Mouse (Mus musculus) fibroblast of lung, adult 2 months (primary cell): ENCODE data around the gene Dtnb.
"Not testable (repeated sequence)": the region's sequence is repeated elsewhere in the genome, so short reads cannot be mapped to it uniquely, and the experiment has no call there.

Source experiments
- DNase-seq: peaks from one replicate; pipeline ENCODE4 v3.0.0-alpha.2; 2011; ENCODE audit warnings: low read depth

Gene Dtnb

DNA sequence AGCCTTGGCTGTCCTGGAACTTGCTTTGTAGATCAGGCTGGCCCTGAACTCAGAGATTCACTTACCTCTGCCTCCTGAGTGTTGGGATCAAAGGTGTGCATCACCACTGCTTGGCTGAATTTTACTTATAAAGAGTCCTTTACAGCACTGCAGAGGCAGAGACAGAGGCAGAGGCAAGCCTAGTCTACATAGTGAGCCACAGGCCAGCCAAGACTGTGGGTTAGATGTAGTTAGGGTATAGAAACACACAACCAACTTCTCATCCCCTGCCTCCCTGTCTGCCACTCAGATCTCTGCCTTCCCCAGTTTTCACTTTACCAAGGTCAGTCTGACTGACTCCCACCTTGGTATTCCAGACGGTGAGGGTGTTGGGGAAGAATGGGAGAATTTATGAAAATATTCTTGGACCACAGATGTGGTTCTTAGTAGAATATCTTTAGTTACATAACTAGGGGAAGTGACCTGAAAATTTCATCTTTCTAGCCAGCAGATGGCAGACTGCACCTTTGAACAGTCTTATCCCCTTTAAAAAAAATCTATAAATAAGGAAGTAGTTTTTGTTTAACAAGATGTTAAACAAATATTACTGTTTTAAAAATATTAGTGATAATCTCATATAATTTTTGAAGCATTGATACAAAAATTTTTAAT is 88.9 kb downstream of the Dtnb start:
- DNase-seq = peak; percentile 47

DNA sequence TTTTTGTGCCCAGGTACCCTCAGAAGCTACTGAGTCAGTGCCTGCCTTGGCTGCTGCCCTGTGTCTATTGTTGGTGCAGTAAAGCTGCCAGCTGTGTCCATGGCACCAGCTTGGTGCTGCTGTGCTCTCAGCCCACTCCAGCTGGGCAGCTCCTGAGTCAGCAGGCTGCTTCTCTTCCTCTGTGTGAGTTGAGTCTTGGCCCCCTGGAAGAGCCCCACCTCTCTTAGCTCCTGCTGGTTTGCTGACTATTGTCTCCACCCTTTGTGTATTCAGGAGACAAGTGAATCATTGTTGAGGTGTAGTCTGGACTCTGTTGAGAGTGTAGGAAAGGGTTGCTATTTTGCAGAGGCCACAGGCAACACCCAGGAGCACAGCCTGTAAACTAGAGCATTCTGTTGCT is 90.5 kb downstream of the Dtnb start:
- DNase-seq = peak; percentile 43

DNA sequence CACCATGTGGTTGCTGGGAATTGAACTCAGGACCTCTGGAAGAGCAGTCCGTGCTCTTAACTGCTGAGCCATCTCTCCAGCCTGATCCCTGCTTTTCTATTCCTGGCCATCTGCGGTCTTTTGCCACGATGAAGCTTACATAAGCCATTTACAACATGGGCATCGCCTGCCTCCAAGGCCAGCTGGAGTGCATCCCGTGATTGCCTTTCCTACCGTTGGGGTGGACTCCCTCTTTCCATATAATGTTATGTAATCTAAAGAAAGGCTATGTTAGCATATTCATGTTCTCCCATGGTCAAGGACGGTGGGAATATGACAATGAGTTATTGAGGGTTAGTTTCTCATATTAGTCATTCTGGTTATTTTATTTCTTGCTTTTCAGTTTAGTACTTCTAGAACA is 91.2 kb downstream of the Dtnb start:
- DNase-seq = no peak

DNA sequence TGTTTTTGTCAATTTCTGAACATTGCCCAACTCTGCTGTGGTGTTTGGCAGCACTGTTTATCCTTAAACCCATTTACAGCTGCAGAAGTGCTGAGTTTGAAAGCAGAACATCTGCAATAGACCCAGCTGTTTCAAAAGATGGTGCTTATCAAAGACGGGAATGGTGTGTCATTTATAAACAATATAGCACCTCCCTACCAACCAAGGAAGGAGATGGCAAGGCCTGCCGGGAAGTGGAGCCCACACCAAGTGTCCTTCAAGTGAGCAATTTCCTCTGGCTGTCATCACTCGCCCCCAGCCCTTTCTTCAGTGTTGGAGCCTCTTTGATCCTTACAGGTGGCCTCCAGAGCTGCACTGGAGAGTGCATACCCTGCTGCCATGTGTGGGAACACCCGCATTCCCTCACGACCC is 97.8 kb downstream of the Dtnb start:
- DNase-seq = no peak

DNA sequence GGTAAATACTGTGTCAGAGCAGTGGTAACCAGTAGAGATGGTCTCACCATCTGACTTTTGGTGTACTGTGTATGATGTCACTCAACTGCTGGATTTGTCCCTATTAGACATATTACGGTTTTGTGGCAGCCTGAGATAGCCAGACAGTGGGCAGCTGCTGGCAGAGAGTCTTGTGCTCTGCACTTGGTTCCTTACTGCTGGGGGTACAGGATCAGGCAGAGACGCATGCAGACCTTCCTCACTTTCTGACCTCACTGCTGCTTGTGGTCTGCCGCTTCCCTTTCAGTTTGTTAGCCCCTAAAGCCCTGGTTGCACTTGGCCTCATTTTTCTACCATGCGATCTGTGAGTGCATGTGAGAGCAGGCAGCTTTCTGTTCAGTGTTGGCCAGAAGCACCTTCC is 98.9 kb downstream of the Dtnb start:
- DNase-seq = no peak

- DNase-seq = no peak
These were observed 100.6 kb downstream of the Dtnb start for GRCm38 (mm10) chr12:3672786-3673185.

GRCm38 (mm10) chr12:3673886-3674285 is 101.7 kb downstream of the Dtnb start:
- DNase-seq = no peak

DNA sequence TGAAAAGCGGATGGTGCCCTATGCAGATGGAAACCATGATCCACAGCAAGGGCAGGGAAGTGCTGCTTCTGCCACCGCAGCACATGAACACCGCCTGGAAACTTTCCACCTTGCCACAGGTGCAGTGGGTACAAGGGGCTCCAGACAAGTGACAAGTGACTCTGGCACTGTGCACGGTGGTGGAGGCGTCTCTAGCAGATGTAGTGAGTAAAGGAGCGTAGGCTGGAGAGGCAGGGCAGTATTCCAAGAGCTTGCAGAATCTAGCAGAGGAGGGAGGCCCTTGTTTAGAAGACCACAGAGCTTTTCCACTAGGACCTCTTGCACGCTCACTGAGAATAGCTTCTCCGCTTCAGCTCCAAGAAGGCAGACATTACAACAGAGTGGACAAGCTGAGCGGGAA is 102.7 kb downstream of the Dtnb start:
- DNase-seq = no peak

GRCm38 (mm10) chr12:3680721-3681120 is 108.5 kb downstream of the Dtnb start:
- DNase-seq = no peak

GRCm38 (mm10) chr12:3683041-3683440 is 110.9 kb downstream of the Dtnb start:
- no peak for DNase-seq

- no peak for DNase-seq
These were observed 114.3 kb downstream of the Dtnb start for GRCm38 (mm10) chr12:3686419-3686940.

GRCm38 (mm10) chr12:3690926-3691529 is 118.8 kb downstream of the Dtnb start:
- DNase-seq = not testable (repeated sequence)

DNA sequence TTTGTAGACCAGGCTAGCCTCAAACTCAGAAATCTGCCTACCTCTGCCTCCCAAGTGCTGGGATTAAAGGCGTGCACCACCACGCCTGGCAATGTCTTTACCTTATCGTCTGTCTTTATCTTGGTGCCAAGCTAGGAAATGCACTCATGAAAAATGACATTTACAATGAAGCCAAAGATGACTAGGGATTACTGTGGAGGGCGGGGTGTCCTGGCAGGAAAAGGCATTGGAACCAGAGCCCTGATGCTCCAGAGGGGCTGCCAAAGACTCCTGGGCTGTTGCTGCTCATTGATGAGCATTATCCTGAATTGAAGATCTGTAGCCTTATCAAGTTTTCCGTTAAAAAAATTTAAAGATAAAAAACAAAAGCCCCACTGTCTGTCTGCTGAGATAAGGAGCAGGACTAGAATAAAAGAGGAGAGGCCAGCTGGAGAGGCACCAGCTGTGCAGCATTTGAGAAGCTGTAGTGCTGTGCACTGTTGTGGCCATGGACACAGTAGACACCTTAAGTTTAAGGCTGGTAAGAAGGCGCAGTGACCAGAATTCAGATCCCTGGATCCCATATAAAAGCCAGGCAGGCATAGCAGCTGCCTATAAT is 120.7 kb downstream of the Dtnb start:
- no peak for DNase-seq

DNA sequence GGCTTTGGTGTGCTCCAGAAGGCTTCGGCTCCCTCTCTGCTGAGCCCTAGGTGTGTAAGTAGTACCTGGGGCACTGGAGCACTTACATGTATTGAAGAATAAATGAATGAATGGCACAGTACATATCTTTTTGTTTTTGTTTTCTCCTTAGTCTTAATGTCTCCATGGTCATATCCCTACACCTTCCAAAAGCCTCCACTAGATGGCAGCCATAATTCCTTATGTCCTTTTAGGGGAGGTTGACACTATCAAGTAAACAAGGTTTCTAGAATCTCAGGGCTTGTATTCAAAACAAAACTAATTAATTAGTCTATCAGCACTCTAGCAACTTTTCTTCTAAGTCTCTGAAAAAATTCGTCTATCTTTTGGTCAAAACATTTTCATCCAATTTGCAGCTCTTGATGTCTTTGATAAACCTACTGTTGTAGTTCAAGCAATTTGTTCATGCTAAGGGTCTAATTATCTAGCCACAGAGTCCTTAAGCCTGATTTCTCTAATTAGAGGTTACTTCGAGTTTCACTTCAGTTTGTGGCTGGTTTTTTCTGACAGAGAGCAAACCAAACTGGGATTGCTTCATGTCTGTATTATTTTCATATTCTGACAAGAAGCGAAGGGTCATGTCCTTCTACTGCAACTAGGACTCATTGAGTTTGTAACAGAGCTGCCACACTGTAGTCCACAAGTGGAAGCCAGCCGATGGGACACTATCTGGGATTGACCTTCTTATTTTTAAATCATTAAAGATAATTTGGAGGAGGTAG is 123.7 kb downstream of the Dtnb start:
- DNase-seq = peak; percentile 36

DNA sequence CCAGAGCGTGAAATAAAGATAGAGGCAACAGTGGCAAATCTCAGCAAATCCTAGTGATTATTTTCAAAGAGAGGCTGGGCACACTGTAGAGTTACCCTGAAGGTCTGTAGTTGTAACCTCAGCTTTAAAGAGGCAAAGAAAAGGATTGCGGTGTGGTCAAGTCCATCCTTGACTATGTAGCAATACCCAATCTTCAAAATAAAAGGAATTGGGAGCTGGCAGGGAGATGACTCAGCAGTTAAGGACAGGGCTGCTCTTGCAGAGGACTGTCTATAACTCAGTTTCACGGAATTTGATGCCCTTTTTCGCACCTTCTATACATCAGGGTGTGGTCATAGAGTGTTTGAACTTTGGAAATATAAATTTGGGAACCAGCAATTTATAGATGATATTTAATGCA is 128.3 kb downstream of the Dtnb start:
- no peak for DNase-seq

- DNase-seq = no peak
These were observed 130.7 kb downstream of the Dtnb start for GRCm38 (mm10) chr12:3702903-3703302.

DNA sequence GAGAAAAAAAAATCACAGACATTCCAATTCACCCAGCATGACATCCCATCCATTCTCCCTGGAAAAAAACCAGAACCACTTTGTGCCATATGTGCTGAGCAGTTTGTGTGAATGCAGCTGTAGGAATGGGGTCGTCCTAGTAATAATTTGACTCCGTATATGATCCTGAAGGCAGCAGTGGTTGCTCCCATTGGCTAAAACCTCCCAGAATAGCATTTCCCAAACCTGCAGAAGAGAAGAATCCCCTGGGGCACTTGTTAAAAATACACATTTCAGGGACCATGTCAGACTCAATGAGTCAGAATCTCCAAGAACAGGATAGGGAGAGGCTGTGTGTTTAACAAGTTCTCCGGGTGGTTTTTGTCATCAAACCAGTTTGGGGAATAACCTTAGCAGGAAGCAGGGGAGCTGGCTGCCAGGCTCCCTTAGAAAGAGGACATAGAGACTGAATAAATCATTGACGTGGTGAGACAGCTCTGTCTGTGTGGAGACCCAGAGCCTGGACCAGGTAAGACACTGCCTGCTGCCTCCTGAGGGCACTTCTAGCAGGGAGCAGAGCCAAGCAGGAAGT is 147.1 kb downstream of the Dtnb start:
- DNase-seq = no peak

GRCm38 (mm10) chr12:3720527-3720926 is 148.3 kb downstream of the Dtnb start:
- DNase-seq = no peak

- no peak for DNase-seq
These were observed 151.6 kb downstream of the Dtnb start for GRCm38 (mm10) chr12:3723762-3724161.

GRCm38 (mm10) chr12:3724822-3725370 is 152.7 kb downstream of the Dtnb start:
- no peak for DNase-seq

GRCm38 (mm10) chr12:3729521-3730075 is 157.4 kb downstream of the Dtnb start:
- peak; percentile 49 for DNase-seq
